Mouse (Mus musculus): ENCODE results near the gene Scn4a. TPM values are rescaled to one million over a fixed set of nuclear protein-coding genes. Genes with fewer than 3 reads are reported as not detected.
A peak's percentile ranks its signal among the peaks of the same experiment; 100 is the strongest.
"Not testable (repeated sequence)": the region's sequence is repeated elsewhere in the genome, so short reads cannot be mapped to it uniquely, and the experiment has no call there.

The Scn4a gene
- total RNA-seq (2021): 100 to 1,000 TPM; 310 to 342 TPM
- long read RNA-seq, experiment 1, partial matches to known transcripts: 3 of 83 reads
- long read RNA-seq, experiment 1, other reads (novel, unspliced or antisense): 80 of 83 reads
- long read RNA-seq, experiment 2, full-length matches to known transcripts: 3 of 93 reads
- long read RNA-seq, experiment 2, partial matches to known transcripts: 7 of 93 reads
- long read RNA-seq, experiment 2, other reads (novel, unspliced or antisense): 83 of 93 reads

DNA sequence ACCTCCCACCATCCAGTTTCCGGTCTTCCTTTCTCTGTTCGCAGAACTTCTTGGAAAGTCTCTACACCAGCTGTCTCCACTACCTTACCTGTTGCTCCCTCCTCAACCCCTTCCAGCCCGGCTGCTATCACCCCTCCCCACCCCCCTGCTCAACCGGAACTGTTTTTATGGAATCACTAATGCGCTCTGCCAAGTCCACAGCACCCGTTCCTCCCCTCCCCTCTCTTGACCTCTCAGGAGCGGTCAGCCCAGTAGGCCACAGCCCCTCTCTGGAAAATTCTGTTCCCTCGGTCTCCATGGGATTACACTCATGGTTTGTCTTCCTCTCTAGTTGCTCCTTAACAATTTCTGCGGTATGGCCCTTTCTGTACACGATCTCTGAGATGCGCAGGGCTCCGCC lies at the start of gene Scn4a:
Gene Scn4a, minus strand, starts transcription at position 101 of the 400 bp plus-strand sequence.
- DNase-seq: no peak

DNA sequence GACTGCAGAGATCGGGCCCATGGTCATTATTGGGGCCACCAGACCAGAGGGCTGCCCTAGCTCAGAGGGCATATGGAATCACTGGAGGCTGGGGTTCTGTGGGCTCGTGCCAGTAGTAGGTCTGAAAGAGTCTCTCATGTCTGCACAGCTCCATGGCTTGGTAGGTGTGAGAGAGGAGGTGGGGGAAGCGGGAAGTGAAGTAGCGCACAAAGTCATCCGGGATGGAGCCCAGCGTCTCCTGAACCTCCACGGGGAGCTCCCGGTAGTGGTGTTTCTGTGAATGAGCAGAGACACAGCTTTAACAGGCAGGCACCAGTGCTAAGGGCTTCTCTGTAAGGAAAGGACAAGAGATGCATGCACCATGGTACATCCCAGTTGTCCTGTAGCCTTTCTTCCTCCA lies 45.4 kb upstream of the Scn4a start:
- DNase-seq: no peak

DNA sequence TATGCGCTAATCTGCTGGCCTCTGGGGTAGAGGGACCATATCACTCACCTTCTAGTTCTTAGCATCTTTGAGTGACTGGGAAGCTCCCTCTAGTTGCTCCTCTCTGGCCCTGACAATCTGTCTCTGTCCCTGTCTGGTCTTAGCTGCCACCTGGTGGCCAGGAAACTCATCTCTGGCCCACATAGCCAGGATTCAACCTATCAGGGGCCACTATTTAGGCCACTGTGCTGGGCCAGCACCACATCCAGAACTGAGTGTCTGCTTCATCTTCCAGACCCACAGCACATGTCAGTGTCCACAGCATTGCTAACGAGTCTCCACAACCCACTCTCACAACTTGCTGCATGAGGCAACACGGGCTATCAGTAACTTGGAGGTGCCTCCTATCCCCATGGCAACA lies 44.6 kb upstream of the Scn4a start:
- DNase-seq: no peak

DNA sequence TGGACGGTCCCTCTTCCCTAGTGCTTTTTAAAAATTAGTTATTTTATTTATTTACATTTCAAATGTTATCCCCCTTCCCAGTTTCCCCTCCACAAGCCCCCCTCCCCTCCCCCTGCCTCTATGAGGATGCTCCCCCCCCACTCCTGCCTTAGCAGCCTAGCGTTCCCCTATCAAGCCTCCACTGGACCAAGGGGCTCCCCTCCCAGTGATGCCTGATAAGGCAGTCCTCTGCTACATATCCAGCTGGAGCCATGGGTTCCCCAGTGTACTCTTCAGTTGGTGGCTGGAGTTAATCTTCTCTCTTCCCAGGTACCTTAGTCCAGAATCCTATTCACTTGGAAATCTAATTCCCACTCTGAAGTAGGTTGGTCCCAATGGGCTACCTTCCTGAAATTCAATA lies 41.0 kb upstream of the Scn4a start:
- DNase-seq: not testable (repeated sequence)

DNA sequence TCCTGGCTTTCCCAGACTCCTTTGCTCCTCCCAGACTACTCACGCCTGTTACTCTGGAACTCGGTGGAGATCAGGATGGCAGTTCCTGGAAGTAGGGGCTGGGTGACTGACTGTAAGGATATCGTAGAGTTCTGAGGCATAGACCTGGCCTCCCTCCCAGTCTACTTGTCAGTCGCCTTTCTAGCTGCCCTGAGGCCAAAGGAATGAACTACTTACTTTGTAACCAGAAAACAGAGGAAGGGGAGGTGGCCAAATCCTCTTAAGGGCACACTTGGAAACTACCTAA lies 40.2 kb upstream of the Scn4a start:
- DNase-seq: no peak

DNA sequence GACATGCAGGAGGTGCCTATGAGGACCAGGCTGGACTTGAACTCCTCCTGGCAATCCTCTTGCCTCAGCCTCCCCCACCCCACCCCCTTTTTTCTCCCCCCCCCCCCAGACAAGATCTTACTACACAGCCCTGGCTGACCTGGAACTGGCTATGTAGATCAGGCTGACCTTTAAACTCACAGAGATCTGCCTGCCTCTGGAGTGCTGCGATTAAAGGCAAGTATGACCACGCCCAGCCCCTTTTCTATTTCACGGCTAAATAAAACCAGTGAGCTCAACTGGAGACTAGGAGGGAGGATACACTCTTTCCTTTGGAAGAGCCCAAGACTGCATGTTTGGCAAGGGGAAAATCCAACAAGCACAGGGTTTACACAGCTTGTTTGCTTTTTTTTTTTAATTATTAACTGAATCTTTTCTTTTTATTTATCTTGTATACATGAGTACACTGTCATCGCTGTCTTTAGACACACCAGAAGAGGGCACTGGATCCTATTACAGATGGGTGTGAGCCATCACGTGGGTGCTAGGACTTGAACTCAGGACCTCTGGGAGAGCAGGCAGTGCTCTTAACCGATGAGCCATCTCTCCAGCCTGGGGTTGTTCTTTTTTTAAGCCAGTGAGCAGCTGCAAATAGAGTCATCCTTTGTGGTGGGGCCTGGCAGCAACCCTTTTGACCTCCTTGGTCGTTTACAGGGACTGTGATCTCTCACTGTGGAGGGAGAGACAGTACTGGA lies 39.7 kb upstream of the Scn4a start:
- DNase-seq: no peak

DNA sequence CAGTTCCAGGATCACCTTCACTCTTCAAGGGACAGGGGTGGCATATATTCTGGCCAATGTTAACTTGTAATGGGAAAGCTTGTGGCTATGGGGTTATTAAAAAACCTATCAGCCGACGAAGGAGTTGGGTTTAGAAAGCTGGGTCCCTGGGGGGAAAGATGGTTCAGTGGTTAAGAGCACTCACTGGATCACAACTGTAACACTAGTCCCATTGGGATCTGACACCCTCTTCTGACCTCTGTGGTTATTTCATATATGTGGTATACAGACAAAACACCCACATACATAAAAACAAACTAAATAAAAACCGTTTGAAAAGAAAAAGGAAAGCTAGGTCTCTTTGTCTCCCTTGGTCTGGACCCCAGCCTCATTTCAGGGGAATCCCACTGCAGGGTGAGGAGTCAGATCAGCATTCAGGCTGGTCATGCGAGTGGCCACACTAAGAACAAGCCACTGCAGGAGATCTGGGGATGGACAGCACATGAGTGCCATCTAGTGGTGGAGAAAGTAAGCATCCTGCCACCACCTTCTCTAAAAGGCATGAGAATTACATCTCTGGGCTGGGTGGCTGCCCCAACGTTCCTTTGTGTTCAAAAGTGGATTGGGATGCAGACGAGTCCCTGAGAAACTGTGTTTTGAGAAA lies 38.6 kb upstream of the Scn4a start:
- DNase-seq: peak; percentile 53

DNA sequence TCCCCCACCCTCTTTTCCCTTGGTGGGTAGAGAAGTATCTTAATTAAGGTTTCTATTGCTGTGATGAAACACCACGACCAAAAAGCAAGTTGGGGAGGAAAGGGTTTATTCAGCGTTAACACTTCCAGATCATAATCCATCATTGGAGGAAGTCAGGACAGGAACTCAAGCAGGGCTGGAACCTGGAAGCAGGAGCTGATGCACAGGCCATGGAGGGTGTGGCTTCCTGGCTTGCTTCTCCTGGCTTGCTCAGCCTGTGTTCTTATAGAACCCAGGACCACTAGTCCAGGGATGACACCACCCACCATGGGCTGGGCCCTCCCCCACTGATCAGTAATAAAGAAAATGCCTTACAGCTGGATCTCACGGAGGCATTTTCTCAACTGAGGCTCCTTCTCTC lies 37.7 kb upstream of the Scn4a start:
- DNase-seq: no peak

DNA sequence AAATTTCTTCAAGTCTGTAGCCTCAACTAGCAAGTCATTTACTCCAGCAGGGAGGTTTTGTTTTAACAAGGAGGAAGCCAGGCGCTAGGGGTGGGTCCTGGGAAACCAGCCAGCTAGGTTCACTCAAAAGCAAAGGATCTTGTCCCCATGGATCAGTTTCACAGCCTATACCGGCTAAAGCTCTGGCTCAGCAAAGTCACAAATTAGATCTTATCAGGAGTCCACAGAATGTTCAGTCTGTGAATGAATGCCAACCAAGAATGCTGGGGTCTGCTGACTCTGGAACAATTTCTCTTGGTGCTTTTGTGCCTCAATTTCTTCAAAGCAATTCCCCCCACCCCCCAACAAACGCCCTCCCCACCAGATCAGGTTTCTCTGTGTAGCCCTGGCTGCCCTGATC lies 36.5 kb upstream of the Scn4a start:
- no peak for DNase-seq

DNA sequence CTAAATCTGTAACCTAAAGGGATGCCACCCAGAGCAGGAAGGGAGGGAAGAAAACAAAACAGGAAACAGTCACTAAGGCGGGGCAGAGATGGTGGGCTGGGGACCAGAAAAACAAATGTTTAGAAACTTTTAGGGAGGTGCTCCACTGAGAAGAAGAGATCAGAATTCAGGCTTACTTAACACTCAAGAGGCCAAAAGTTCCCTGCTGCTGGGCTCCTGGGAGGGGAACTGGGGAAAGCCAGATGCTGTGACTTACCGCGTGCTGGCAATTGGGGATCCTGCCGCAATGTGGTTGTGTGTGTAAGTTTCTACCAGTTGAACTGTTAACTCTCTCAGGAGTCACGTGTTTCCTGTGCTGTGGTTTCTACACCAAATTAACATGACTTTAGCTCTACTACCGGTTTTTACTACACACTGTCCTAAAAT lies 34.7 kb upstream of the Scn4a start, which contains the start of gene Icam2:
Gene Icam2, minus strand, starts transcription at position 285 of the 426 bp plus-strand sequence.
- no peak for DNase-seq

DNA sequence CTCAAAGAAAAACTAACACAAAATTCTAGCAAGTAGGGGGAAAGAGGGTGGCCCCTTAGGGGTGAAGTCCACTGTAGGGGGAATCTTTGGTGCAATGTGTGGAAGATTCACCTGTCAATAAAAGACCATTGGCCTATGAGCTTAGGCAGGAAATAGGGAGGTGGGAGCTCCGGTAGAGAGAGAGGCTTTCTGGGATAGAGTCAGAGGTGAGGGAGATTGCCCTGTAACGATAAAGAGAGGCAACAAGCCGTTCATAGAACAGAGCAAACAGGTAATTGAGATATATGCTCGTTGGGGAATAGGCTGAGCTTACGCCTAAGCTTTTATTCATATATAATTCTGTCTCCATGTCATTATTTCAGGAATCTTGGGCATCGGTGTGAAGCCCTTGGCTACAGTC lies 33.9 kb upstream of the Scn4a start:
- no peak for DNase-seq

DNA sequence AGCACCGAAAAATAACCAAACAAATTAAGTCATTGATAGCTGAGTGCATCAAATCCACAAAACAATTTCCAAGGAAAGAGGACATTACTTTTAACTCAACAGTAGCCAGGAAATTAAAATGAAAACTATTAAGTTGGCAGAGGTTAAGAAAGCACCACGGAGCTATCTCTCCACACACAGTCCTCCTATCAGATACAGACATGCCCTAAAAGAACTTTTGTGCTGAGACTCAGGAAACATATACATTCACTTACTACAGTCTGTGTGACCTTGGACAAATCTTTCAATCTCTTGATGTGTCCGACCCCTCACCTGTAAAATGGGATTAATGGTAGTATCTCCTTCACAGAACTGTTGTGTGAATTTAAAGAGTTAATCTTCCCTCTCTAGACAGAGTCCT lies 33.3 kb upstream of the Scn4a start:
- no peak for DNase-seq

DNA sequence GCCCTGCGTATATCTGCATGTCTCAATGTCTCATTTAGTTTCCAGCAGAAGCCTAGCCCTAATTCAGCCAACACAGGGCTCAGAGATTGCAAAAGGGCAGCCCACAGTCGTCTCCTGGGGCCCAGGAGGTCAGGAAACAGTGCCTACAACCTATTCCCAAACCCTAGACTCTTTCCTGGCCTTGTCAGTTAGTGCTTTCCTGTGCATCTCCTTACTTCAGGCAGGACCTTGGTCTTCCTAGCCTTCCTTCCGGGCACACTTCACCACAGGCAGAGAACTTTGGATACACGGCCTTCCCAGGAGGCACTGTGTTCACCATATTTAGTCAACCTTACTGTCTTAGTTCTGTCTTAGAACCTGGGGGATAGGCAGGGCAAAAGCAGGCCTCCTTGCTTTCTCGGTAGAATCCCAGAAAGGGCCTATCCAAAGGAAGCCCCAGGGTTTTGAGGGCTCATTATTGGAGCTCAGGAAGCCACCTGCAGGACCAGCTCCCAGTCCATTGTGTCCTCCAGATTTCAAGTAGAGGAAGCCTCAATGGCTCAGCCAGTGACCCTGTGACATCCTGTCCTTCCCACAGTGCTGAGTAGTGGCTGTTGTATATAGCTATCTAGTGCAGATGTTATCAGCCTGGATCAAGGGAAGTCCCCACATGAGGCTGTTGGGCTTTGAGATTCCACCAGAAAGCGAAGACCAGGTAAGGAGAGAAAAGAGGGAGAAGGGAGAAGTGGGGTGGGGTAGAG lies 30.1 kb upstream of the Scn4a start:
- no peak for DNase-seq

DNA sequence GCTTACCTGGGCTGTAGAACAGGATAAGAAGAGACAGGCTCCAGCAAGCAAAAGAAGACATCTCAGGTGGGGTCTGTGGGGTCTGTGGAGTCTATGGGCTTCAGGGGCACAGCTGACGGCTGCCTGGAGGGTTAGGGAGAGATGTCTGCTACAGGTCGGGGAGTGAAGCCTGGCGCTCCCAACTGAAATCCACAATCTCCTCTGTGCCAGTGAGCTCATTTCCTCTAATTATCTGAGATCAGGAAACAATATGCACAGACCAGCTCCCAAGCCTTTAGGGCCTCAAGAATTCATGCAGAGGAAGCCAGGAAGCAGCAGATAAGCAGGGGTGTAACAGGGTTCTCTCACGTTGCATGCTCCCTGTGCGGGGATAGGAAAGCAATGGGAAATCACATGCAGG lies 29.3 kb upstream of the Scn4a start:
- no peak for DNase-seq

DNA sequence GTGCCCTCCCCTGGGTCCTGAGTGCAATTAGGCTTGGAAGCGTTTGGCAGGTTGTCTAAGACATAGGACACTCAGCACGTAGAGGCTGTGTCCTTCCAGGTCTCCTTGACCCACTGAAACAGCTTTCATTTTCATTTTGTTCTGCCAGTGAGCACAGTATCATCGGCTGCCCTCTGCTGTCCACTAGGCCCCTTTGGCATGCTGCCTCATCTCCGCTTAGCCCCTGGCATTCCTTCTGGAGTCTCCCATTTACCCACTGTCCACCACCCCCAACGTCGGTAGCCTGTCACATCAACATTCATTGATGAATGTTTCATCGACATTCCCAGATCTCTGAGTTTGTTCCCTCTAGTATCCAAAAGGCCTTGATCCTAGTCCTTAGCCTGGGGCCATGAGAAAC lies 28.8 kb upstream of the Scn4a start:
- no peak for DNase-seq

DNA sequence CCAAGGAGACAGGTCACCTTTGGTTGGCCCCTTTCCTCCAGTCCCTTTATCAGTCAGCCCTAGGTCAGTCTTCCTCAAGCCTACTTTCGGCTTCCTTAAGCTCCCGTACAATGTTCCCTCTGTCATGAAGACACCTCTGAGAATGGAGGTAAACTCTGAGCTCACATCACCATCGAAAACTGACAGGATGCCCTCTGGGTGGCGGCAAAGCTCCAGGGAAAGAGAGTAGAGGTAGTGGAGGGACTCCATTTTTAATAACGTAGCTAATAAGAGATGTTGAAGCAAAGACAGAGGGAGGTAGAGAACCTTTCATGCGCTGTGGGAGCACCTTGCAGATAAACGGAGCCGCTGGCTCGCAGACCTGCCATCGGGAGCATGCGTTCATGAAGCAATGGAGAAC lies 27.9 kb upstream of the Scn4a start:
- DNase-seq: no peak

DNA sequence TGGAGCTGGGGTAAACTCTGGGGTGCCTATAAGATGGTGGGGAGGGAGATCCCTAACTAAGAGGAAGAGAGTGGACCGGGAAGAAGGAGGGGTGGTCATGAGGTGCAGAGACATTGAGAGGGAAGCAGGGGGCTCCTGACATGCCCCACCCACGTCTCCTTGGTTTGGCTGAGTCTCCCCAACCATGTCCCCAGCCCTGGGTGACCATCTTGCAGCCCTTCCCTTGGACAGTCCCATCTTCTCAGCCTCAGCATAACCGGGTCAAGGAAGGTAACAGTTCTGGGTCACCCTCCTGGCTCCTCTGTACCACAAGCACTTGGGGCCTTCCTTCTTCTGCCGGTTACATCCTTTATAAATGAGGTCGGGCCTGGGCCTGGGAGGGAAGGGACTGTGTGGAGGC lies 21.9 kb upstream of the Scn4a start:
- DNase-seq: no peak

DNA sequence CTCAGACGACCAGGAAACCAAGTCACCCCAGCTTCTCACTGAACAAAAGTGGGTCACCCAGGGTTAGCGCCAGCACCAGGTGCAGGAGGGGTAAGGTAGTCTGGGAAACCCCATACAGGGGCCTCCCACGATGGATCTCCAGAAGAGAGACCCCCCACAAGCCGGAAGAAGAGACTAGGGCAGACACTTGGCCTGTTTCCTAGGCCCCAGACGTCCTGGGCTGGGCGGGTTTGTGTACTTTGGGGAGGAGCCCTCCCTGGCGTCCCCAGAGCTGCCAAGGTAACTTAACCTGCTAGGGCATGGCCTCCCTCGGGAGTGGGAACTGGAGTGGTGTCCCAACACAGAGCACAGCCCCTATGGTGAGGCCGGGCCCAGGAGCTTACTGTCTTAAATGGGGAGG lies 21.5 kb upstream of the Scn4a start:
- DNase-seq: peak; percentile 25

DNA sequence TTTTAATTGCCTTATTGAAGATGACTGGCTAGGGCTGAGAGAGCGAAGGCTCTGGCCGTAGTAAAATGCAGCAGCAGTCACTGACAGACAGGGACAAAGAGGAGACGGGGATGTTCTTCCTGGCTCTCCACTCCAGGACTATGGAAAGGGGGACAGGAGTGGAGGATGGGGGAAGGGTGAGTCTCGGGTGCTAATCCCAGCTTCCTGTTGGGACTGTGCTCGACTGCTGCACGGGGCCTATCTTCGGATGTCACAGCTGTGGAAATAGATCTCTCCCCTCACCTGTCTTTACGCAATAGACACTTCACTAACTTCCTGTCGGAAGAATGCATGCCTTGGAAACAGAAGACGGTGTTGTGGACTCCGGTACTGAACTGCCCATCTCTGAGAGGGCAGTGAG lies 20.9 kb upstream of the Scn4a start:
- no peak for DNase-seq

DNA sequence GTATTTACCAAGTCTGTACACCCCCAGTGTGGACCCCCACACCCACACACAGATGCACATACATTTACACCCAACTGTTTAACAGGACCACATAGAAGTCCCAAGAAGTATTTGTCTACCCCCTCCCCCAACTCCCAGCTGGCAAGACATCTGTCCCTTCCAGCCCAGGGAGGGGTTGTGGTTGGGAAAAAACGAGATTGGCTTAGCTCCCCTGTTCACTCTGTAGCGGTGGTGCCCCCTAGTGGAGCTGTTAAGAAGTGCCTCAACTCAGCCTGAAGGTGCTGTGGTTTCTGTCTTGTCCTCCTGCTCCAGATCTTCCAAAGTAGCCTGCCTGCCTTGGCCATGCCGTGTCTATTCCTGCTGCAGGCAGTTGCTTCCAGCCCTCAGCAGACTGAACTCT lies 13.2 kb upstream of the Scn4a start:
- DNase-seq: peak; percentile 78

DNA sequence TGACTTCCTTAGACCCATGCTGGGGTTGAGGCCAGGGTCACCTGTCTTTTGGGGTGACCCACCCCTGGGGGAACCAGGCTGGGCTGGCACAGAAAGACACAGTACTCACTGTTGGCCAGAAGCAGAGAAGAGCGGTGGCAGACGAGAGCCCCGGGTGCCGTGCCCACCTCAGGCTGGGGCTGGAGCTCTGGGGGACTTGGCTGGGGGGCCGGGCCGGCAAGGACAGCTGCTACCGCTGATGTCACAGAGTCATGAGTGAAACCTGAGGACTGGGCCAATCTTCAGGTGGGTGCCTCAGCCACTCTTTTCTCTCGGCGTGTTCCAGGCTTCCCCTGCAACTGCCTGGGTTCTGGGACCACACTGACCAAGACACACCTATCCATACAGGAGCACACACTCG lies 12.3 kb upstream of the Scn4a start, which contains the start of gene Prr29:
Gene Prr29, plus strand, starts transcription at position 107 of the 400 bp plus-strand sequence.
- DNase-seq: peak; percentile 70

DNA sequence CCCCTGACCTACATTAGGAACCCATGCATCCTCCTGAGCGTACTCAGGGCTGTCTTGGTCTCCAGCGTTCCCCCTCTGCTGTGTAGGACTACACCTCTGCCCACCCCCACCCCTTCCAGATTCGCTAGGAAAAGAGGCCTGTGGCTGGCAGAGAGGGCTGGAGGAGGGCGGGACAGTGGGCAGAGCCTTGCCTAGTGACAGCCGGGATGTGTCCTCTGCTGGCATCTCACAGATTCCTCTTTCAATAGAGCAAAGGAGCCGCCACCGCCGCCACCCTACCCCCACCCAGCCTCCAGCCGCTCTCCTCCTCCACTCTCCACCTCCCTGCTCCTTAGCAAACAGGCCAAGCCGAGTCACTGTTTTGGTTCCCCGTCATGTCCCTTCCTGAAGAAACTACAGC lies 11.6 kb upstream of the Scn4a start:
- peak; percentile 82 for DNase-seq

DNA sequence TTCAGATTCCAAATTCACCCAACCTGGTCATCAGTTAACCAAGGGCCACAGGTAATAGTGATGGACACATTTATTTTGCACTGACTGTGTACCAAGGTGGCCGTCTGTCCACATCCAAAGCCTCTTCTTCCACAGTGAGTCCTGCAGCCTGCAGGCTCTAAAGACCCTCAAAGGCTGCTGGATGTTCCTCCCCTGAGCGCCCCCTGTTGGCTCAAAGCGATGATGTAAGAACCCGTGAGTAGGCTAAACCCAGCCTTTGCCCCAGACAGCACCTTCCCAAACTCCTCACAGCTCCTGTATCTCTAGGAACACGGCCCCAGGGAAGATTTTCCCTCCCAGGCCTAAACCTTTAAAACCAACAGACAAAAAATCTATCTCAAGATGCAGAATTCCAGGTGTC lies 6.3 kb upstream of the Scn4a start:
- DNase-seq: no peak

Measured in gastrocnemius, postnatal 25 days (tissue).